Mouse (Mus musculus) MEL (cell line): Measurements from ENCODE around the gene Trim50. TPM values are rescaled to one million over a fixed set of nuclear protein-coding genes. Genes with fewer than 3 reads are reported as not detected.

Experiments
- DNase-seq: peaks from one replicate; pipeline ENCODE4 v3.0.0; 2011; ENCODE audit warnings: low read depth, low spot score
- H3K27ac ChIP-seq: 2 replicates; pipeline ENCODE4 v1.5.1; 2012; ENCODE audit warnings: low read depth, mild to moderate bottlenecking, control low read depth, low read length, moderate library complexity; ENCODE audit not compliant: control insufficient read depth
- H3K27me3 ChIP-seq, 2 experiments: fragments of 150-350 bp in 1 of 2; sonication (generic) in 1 of 2; 2 replicates each; pipeline ENCODE4 v1.6.1; 2012; ENCODE audit warnings: low read length in 2 of 2, mild to moderate bottlenecking in 2 of 2, improper control_type of control experiment in 1 of 2, moderate library complexity in 1 of 2; ENCODE audit not compliant: insufficient read depth in 2 of 2, control insufficient read depth in 1 of 2
- H3K36me3 ChIP-seq, 2 experiments: 2 replicates each; pipeline ENCODE4 v1.6.1; 2012 to 2014; ENCODE audit warnings: low read length in 2 of 2, improper control_type of control experiment in 1 of 2, inconsistent platforms in 1 of 2, mild to moderate bottlenecking in 1 of 2; ENCODE audit not compliant: insufficient read depth in 2 of 2, control insufficient read depth in 1 of 2
- H3K4me1 ChIP-seq, 2 experiments: fragments of 150-350 bp in 1 of 2; sonication (generic) in 1 of 2; 2 replicates each; pipeline ENCODE4 v1.6.1; 2012; ENCODE audit warnings: low read length in 2 of 2, improper control_type of control experiment in 1 of 2, mild to moderate bottlenecking in 1 of 2; ENCODE audit not compliant: insufficient read depth in 2 of 2, control insufficient read depth in 1 of 2
- H3K4me3 ChIP-seq, 2 experiments: fragments of 150-350 bp in 1 of 2; sonication (generic) in 1 of 2; 2 replicates each; pipeline ENCODE4 v1.5.1; 2012; ENCODE audit warnings: low read depth in 2 of 2, low read length in 2 of 2, mild to moderate bottlenecking in 2 of 2, moderate library complexity in 2 of 2, control low read depth in 1 of 2, improper control_type of control experiment in 1 of 2; ENCODE audit not compliant: control insufficient read depth in 1 of 2, insufficient read depth in 1 of 2
- H3K79me2 ChIP-seq: 2 replicates; pipeline ENCODE4 v1.6.1; 2012; ENCODE audit warnings: mild to moderate bottlenecking, low read length, moderate library complexity; ENCODE audit not compliant: control insufficient read depth, poor library complexity, insufficient read depth
- H3K9ac ChIP-seq: 2 replicates; pipeline ENCODE4 v1.6.1; 2012; ENCODE audit warnings: low read depth, mild to moderate bottlenecking, control low read depth, low read length, moderate library complexity; ENCODE audit not compliant: control insufficient read depth, poor library complexity, severe bottlenecking
- H3K9me3 ChIP-seq: fragments of 150-350 bp; sonication (generic); replicated peaks from 2 replicates; pipeline ENCODE4 v1.6.1; 2012; ENCODE audit warnings: mild to moderate bottlenecking, low read length, improper control_type of control experiment, moderate library complexity; ENCODE audit not compliant: insufficient read depth
- BHLHE40 ChIP-seq: IDR thresholded peaks from 2 replicates; pipeline ENCODE4 v1.6.1; 2012; ENCODE audit warnings: low read depth, mild to moderate bottlenecking, inconsistent platforms, low read length, improper control_type of control experiment, borderline replicate concordance
- CTCF ChIP-seq, 3 experiments: IDR thresholded peaks in 2 of 3; conservative IDR thresholded peaks in 1 of 3; 2 replicates each; pipeline ENCODE4 v1.5.1; 2011 to 2012; ENCODE audit warnings: low read length in 3 of 3, low read depth in 2 of 3, mild to moderate bottlenecking in 2 of 3, improper control_type of control experiment in 1 of 3, inconsistent platforms in 1 of 3, mixed read lengths in 1 of 3, moderate library complexity in 1 of 3; ENCODE audit not compliant: control insufficient read depth in 1 of 3, insufficient read depth in 1 of 3, poor library complexity in 1 of 3, severe bottlenecking in 1 of 3
- E2F4 ChIP-seq: IDR thresholded peaks from 2 replicates; pipeline ENCODE4 v1.6.1; 2011; ENCODE audit warnings: low read depth, low read length, improper control_type of control experiment, borderline replicate concordance
- ELF1 ChIP-seq: IDR thresholded peaks from 2 replicates; pipeline ENCODE4 v1.6.1; 2014; ENCODE audit warnings: low read depth, mild to moderate bottlenecking, inconsistent platforms, low read length, improper control_type of control experiment, moderate library complexity
- EP300 ChIP-seq, 2 experiments: IDR thresholded peaks; 2 replicates each; pipeline ENCODE4 v1.6.1; 2011; ENCODE audit warnings: improper control_type of control experiment in 2 of 2, low read length in 2 of 2, low read depth in 1 of 2, mild to moderate bottlenecking in 1 of 2
- ETS1 ChIP-seq: IDR thresholded peaks from 2 replicates; pipeline ENCODE4 v1.6.1; 2012; ENCODE audit warnings: low read depth, mild to moderate bottlenecking, inconsistent platforms, low read length, improper control_type of control experiment, moderate library complexity
- GABPA ChIP-seq: IDR thresholded peaks from 2 replicates; pipeline ENCODE4 v1.6.1; 2012; ENCODE audit warnings: low read depth, mild to moderate bottlenecking, inconsistent platforms, low read length, improper control_type of control experiment, moderate library complexity
- GATA1 ChIP-seq: IDR thresholded peaks from 2 replicates; pipeline ENCODE4 v1.6.1; 2011; ENCODE audit warnings: low read depth, low read length, improper control_type of control experiment
- HCFC1 ChIP-seq: IDR thresholded peaks from 2 replicates; pipeline ENCODE4 v1.6.1; 2012; ENCODE audit warnings: low read depth, mild to moderate bottlenecking, inconsistent platforms, low read length, improper control_type of control experiment, moderate library complexity
- JUND ChIP-seq: IDR thresholded peaks from 2 replicates; pipeline ENCODE4 v1.6.1; 2011; ENCODE audit warnings: low read depth, mild to moderate bottlenecking, improper control_type of control experiment, low read length
- MAX ChIP-seq: IDR thresholded peaks from 2 replicates; pipeline ENCODE4 v1.6.1; 2011; ENCODE audit warnings: low read length, improper control_type of control experiment
- MAZ ChIP-seq: IDR thresholded peaks from 2 replicates; pipeline ENCODE4 v1.6.1; 2012; ENCODE audit warnings: low read depth, mild to moderate bottlenecking, inconsistent platforms, low read length, improper control_type of control experiment
- MXI1 ChIP-seq: IDR thresholded peaks from 2 replicates; pipeline ENCODE4 v1.6.1; 2011; ENCODE audit warnings: mild to moderate bottlenecking, low read depth, low read length, improper control_type of control experiment
- MYB ChIP-seq: IDR thresholded peaks from 2 replicates; pipeline ENCODE4 v1.6.1; 2011; ENCODE audit warnings: mild to moderate bottlenecking, low read depth, low read length, improper control_type of control experiment
- MYC ChIP-seq: IDR thresholded peaks from 2 replicates; pipeline ENCODE4 v1.6.1; 2011; ENCODE audit warnings: low read depth, mild to moderate bottlenecking, low read length, improper control_type of control experiment, moderate library complexity
- NELFE ChIP-seq: IDR thresholded peaks from 2 replicates; pipeline ENCODE4 v1.6.1; 2011; ENCODE audit warnings: low read depth, low read length, improper control_type of control experiment
- NRF1 ChIP-seq: IDR thresholded peaks from 2 replicates; pipeline ENCODE4 v1.6.1; 2014; ENCODE audit warnings: low read depth, mild to moderate bottlenecking, inconsistent platforms, low read length, improper control_type of control experiment, moderate library complexity; ENCODE audit not compliant: poor library complexity, insufficient read depth, severe bottlenecking
- POLR2A ChIP-seq, 2 experiments: IDR thresholded peaks; 2 replicates each; pipeline ENCODE4 v1.6.1; 2011 to 2012; ENCODE audit warnings: low read length in 2 of 2, mild to moderate bottlenecking in 2 of 2, control low read depth in 1 of 2, improper control_type of control experiment in 1 of 2, low read depth in 1 of 2, moderate library complexity in 1 of 2; ENCODE audit not compliant: control insufficient read depth in 1 of 2, insufficient read depth in 1 of 2, poor library complexity in 1 of 2
- POLR2AphosphoS2 ChIP-seq: IDR thresholded peaks from 2 replicates; pipeline ENCODE4 v1.6.1; 2011; ENCODE audit warnings: low read length, improper control_type of control experiment
- POLR2AphosphoS5 ChIP-seq: IDR thresholded peaks from 2 replicates; pipeline ENCODE4 v1.6.1; 2012; ENCODE audit warnings: low read depth, borderline replicate concordance, mild to moderate bottlenecking, inconsistent platforms, low read length, moderate library complexity, mixed read lengths
- RAD21 ChIP-seq: IDR thresholded peaks from 2 replicates; pipeline ENCODE4 v1.6.1; 2011; ENCODE audit warnings: mild to moderate bottlenecking, low read depth, low read length, improper control_type of control experiment
- RCOR1 ChIP-seq: IDR thresholded peaks from 2 replicates; pipeline ENCODE4 v1.6.1; 2012; ENCODE audit warnings: low read depth, mild to moderate bottlenecking, inconsistent platforms, low read length, improper control_type of control experiment
- SIN3A ChIP-seq: IDR thresholded peaks from 2 replicates; pipeline ENCODE4 v1.6.1; 2012; ENCODE audit warnings: low read length, improper control_type of control experiment, inconsistent platforms
- SMC3 ChIP-seq: IDR thresholded peaks from 2 replicates; pipeline ENCODE4 v1.6.1; 2011; ENCODE audit warnings: low read depth, low read length, improper control_type of control experiment
- TAL1 ChIP-seq: IDR thresholded peaks from 2 replicates; pipeline ENCODE4 v1.6.1; 2012; ENCODE audit warnings: mild to moderate bottlenecking, inconsistent platforms, low read length, moderate library complexity, mixed read lengths
- TBP ChIP-seq: IDR thresholded peaks from 2 replicates; pipeline ENCODE4 v1.8.0; 2011; ENCODE audit warnings: low read depth, low read length, improper control_type of control experiment
- TCF12 ChIP-seq: IDR thresholded peaks from 2 replicates; pipeline ENCODE4 v1.6.1; 2014; ENCODE audit warnings: low read depth, mild to moderate bottlenecking, inconsistent platforms, low read length, improper control_type of control experiment, moderate library complexity
- UBTF ChIP-seq: IDR thresholded peaks from 2 replicates; pipeline ENCODE4 v1.6.1; 2012; ENCODE audit warnings: low read depth, mild to moderate bottlenecking, inconsistent platforms, low read length, improper control_type of control experiment, moderate library complexity, borderline replicate concordance; ENCODE audit not compliant: insufficient read depth
- USF1 ChIP-seq: IDR thresholded peaks from 2 replicates; pipeline ENCODE4 v1.6.1; 2014; ENCODE audit warnings: low read depth, mild to moderate bottlenecking, inconsistent platforms, low read length, improper control_type of control experiment, moderate library complexity
- ZMIZ1 ChIP-seq: IDR thresholded peaks from 2 replicates; pipeline ENCODE4 v1.6.1; 2012; ENCODE audit warnings: low read depth, mild to moderate bottlenecking, inconsistent platforms, low read length, improper control_type of control experiment, moderate library complexity
- ZNF384 ChIP-seq: IDR thresholded peaks from 2 replicates; pipeline ENCODE4 v1.6.1; 2012; ENCODE audit warnings: low read depth, mild to moderate bottlenecking, inconsistent platforms, low read length, improper control_type of control experiment
- polyA plus RNA-seq, 2 experiments: library from polyadenylated mRNA; stranded (reverse) in 1 of 2; unstranded in 1 of 2; fragments of >175 nt in 1 of 2; fragments of >200 nt in 1 of 2; gene quantifications; 2 replicates each; pipeline versions ENCODE4 v1.2.1 to v1.2.4; 2012; ENCODE audit warnings: low replicate concordance in 2 of 2, low read depth in 1 of 2; ENCODE audit not compliant: insufficient read length in 2 of 2, insufficient read depth in 1 of 2, missing spikeins in 1 of 2
- total RNA-seq: library from RNA; depleted of rRNA; stranded (reverse); fragments of 300-350 nt; gene quantifications from 2 replicates; pipeline ENCODE4 v1.2.3, GENCODE M21; 2012

The Trim50 gene
- total and polyA plus RNA-seq, 3 experiments, result not detected

- TF ChIP-seq TCF12, result peak; percentile 51; the same call in 1 of the 2 replicates
- TF ChIP-seq GABPA, result no peak
- peak; percentile 82; the same call in 1 of the 2 replicates for TF ChIP-seq ZMIZ1
- no peak for TF ChIP-seq POLR2AphosphoS5
- peak; percentile 76 for TF ChIP-seq POLR2AphosphoS2
- no peak for TF ChIP-seq RCOR1
- TF ChIP-seq MXI1, result peak; percentile 99
- no peak for TF ChIP-seq USF1
- peak; percentile 98 for TF ChIP-seq MYC
- TF ChIP-seq ELF1, result peak; percentile 68; the same call in 1 of the 2 replicates
- no peak for TF ChIP-seq GATA1
- peak; percentile 29; the same call in 1 of the 2 replicates for TF ChIP-seq E2F4
- peak; percentile 92 for TF ChIP-seq NELFE
- TF ChIP-seq HCFC1, result peak; percentile 91
- TF ChIP-seq SMC3, result no peak
- no peak for TF ChIP-seq TAL1
- 0 out of 2 replicates have a peak, but pooled peaks have one; percentile 25 for TF ChIP-seq MYB
- TF ChIP-seq, all 39 proteins: peak for 18
Measured at GRCm38 (mm10) chr5:135394004-135394823, 41.1 kb downstream of the Trim50 start, which contains the start of gene Pom121 (continued).

- H3K9ac ChIP-seq, result peak overlapping the region; percentile 41; the same call in 1 of the 2 replicates
- no peaks in the 10 kb centered on the region for H3K27me3 ChIP-seq
- peak; percentile 89 for DNase-seq
- no peaks in the 10 kb centered on the region for H3K9me3 ChIP-seq
- H3K4me3 ChIP-seq, result peak overlapping the region; percentile 1 to 13; a peak in 1 of 4 replicates
- peaks cover 6 to 18% of the 10 kb centered on the region in 2 experiments; a peak in 3 of 4 replicates for H3K4me1 ChIP-seq
- peaks cover 3 to 13% of the 10 kb centered on the region in 2 experiments for H3K36me3 ChIP-seq
- peak overlapping the region; percentile 24; the same call in 1 of the 2 replicates for H3K27ac ChIP-seq
- peaks cover 30% of the 10 kb centered on the region for H3K79me2 ChIP-seq
- TF ChIP-seq NRF1, result no peak
- TF ChIP-seq CTCF (IDR thresholded peaks at IDR 0.05 in 2 of 3, conservative IDR thresholded peaks at IDR 0.05 in 1 of 3; ENCODE audit: control insufficient read depth in 1 of 3, insufficient read depth in 1 of 3, low read depth in 2 of 3, low read length in 3 of 3, poor library complexity in 1 of 3, severe bottlenecking in 1 of 3), result peak; percentile 61 to 86 (median 80)
- TF ChIP-seq MAZ, result 0 out of 2 replicates have a peak, but pooled peaks have one; percentile 17
- peak; percentile 61 to 66; a peak in 3 of 4 replicates for TF ChIP-seq EP300 (IDR thresholded peaks at IDR 0.05; ENCODE audit: low read depth in 1 of 2, low read length in 2 of 2)
- peak; percentile 55 for TF ChIP-seq MXI1
- peak; percentile 74; the same call in 1 of the 2 replicates for TF ChIP-seq MYC
- no peak for TF ChIP-seq JUND
- TF ChIP-seq BHLHE40, result no peak
- no peak for TF ChIP-seq GABPA
- peak; percentile 49; the same call in 1 of the 2 replicates for TF ChIP-seq SIN3A
- peak; percentile 40 for TF ChIP-seq SMC3
- 0 out of 2 replicates have a peak, but pooled peaks have one; percentile 51 for TF ChIP-seq MYB
- no peak for TF ChIP-seq POLR2AphosphoS2
- TF ChIP-seq POLR2A (IDR thresholded peaks at IDR 0.05; ENCODE audit: control insufficient read depth in 1 of 2, insufficient read depth in 1 of 2, low read depth in 1 of 2, low read length in 2 of 2, poor library complexity in 1 of 2), result no peak
- peak; percentile 66 for TF ChIP-seq TCF12
- 0 out of 2 replicates have a peak, but pooled peaks have one; percentile 7 for TF ChIP-seq ZNF384
- TF ChIP-seq GATA1, result peak; percentile 85
- TF ChIP-seq MAX, result 0 out of 2 replicates have a peak, but pooled peaks have one; percentile 24
- TF ChIP-seq ETS1, result peak; percentile 38; the same call in 1 of the 2 replicates
- peak; percentile 39 for TF ChIP-seq RAD21
- no peak for TF ChIP-seq E2F4
- peak; percentile 59; the same call in 1 of the 2 replicates for TF ChIP-seq TBP
- no peak for TF ChIP-seq UBTF
- TF ChIP-seq POLR2AphosphoS5, result no peak
Measured at GRCm38 (mm10) chr5:135395826-135396225, 42.7 kb downstream of the Trim50 start.
